Mouse (Mus musculus) thymus, postnatal 36 days (tissue): ENCODE measurements at regions not wholly inside any gene's neighbourhood (a gene's known extent, or its start where the extent isn't known, plus 50 kb on each side); places are given as distances from the start of the nearest gene placed in this dataset.
"Not testable (repeated sequence)": the region's sequence is repeated elsewhere in the genome, so short reads cannot be mapped to it uniquely, and the experiment has no call there.

ENCODE experiments used
- DNase-seq, 2 experiments: peaks; one replicate each; pipeline ENCODE4 v3.0.0; 2022; ENCODE audit warnings: mixed read lengths in 2 of 2

GRCm38 (mm10) chr5:40901742-40902141, 806.2 kb downstream of the Rab28 start:
- DNase-seq: no peak

- DNase-seq: no peak
These were observed 825.1 kb downstream of the Rab28 start for GRCm38 (mm10) chr5:40882886-40883285.

- DNase-seq: no peak
These were observed 830.2 kb downstream of the Rab28 start for GRCm38 (mm10) chr5:40877756-40878155.

- not testable (repeated sequence) for DNase-seq
These were observed 845.6 kb downstream of the Rab28 start for GRCm38 (mm10) chr5:40862349-40862748.
